Mouse (Mus musculus): Measurements from ENCODE around the gene Haus2. TPM values are rescaled to one million over a fixed set of nuclear protein-coding genes. Genes with fewer than 3 reads are reported as not detected.

Gene Haus2
- polyA plus RNA-seq, 1 experiment from 2014 or later = 9.1 TPM

- peak overlapping the region; percentile 78 for H3K27ac ChIP-seq
- WGBS (ENCODE audit: missing documents) = 5% methylated on average over 5 of the region's 5 CpGs
Observed at GRCm38 (mm10) chr2:120578286-120578685, 30.9 kb upstream of the Haus2 start.

DNA sequence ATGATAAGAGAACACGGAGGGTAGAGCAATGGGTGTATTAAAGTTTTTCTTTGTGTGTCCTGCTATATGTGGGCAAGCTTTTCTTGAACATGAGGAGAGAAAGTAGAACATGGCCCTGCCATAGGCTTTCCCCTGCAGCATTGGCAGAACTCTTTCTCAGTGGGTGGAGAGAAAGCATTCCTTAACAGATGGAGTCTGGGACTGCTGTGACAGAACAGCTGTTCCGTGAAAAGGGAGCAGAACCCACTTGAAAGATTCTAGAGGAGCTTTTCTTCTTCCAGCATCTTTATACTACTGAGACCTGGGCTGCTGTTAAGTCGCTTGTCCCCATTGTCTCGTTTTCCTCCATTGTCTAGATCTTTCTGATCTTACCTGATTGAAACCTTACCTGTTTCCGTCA lies 19.4 kb upstream of the Haus2 start:
- Histone ChIP-seq H3K4me3 (ENCODE audit: inconsistent target) (no peak overlapping the region), H3K79me2 (ENCODE audit: inconsistent target) (no peaks in the 10 kb centered on the region), H3K27ac (no peak overlapping the region), H3K36me3 (ENCODE audit: inconsistent target) (peaks cover 63% of the 10 kb centered on the region)
- 92% methylated on average over 5 of the region's 5 CpGs for WGBS (ENCODE audit: missing documents)

More at GRCm38 (mm10) chr2:120578286-120578685, 30.9 kb upstream of the Haus2 start:
- Histone ChIP-seq H3K4me3 (ENCODE audit: inconsistent target) (no peak overlapping the region), H3K79me2 (ENCODE audit: inconsistent target) (peaks cover 100% of the 10 kb centered on the region), H3K36me3 (ENCODE audit: inconsistent target) (0 out of 2 replicates have a peak, but pooled peaks cover 4% of the 10 kb centered on the region)

- Histone ChIP-seq H3K27ac (no peak overlapping the region), H3K36me3 (ENCODE audit: inconsistent target) (peaks cover 66% of the 10 kb centered on the region), H3K4me3 (ENCODE audit: inconsistent target) (no peak overlapping the region), H3K79me2 (ENCODE audit: inconsistent target) (no peaks in the 10 kb centered on the region)
- 100% methylated on average over 1 of the region's 1 CpGs for WGBS (ENCODE audit: missing documents)
Observed at GRCm38 (mm10) chr2:120592227-120592626, 17.0 kb upstream of the Haus2 start.

DNA sequence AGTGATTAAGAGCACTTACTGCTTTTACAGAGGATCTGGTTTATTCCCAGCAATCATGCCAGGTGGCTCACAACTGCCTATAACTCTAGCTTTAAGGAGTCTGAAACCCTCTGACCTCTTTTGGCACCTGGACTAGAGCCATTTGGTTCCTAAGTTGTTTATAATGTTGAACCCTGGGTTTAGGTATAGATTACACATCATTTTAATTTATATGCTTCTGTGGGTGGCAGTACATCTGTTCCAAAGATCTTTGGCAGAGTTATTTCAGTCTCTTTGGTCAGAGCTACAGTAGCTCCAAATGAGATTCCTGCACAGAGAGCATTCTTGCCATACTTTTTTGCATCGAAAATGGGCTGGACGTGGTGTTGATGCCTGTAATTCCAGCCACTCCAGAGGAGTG lies 11.4 kb upstream of the Haus2 start:
- H3K79me2 ChIP-seq (ENCODE audit: inconsistent target) = no peaks in the 10 kb centered on the region
- no peak overlapping the region for H3K4me3 ChIP-seq (ENCODE audit: inconsistent target)
- peaks cover 66% of the 10 kb centered on the region for H3K36me3 ChIP-seq (ENCODE audit: inconsistent target)
- H3K27ac ChIP-seq = no peak overlapping the region
- WGBS (ENCODE audit: missing documents) = 93% methylated on average over 2 of the region's 2 CpGs

DNA sequence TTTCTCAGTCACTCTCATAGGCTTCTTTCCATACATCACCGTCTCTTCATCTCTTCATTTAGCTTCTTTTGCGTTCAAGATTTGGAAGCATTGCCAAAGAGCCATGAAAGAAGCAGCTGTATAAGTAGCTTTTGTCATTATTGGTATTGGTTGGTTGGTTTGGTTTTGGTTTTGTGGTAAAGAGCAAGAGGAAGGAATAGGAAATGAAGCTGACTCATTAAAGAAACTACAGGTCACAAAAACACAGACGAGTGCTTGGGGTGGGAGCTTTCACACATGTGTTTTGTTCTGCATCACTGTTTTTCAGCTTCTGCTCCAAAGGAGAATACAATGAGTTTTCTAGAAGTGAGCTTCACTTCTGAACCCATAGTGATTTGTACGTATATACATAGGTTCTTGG lies 9.7 kb upstream of the Haus2 start:
- no peaks in the 10 kb centered on the region for H3K79me2 ChIP-seq (ENCODE audit: inconsistent target)
- H3K36me3 ChIP-seq (ENCODE audit: inconsistent target) = peaks cover 56% of the 10 kb centered on the region
- no peak overlapping the region for H3K4me3 ChIP-seq (ENCODE audit: inconsistent target)
- WGBS (ENCODE audit: missing documents) = 50% methylated on average over 4 of the region's 4 CpGs
- H3K27ac ChIP-seq = no peak overlapping the region

GRCm38 (mm10) chr2:120606021-120606690 lies 3.0 kb upstream of the Haus2 start:
- 91% methylated on average over 4 of the region's 6 CpGs for WGBS (ENCODE audit: missing documents)
- H3K79me2 ChIP-seq (ENCODE audit: inconsistent target) = peaks cover 23% of the 10 kb centered on the region
- peaks cover 11% of the 10 kb centered on the region; the same call in 1 of the 2 replicates for H3K36me3 ChIP-seq (ENCODE audit: inconsistent target)
- H3K4me3 ChIP-seq (ENCODE audit: inconsistent target) = no peak overlapping the region
- no peak overlapping the region for H3K27ac ChIP-seq

DNA sequence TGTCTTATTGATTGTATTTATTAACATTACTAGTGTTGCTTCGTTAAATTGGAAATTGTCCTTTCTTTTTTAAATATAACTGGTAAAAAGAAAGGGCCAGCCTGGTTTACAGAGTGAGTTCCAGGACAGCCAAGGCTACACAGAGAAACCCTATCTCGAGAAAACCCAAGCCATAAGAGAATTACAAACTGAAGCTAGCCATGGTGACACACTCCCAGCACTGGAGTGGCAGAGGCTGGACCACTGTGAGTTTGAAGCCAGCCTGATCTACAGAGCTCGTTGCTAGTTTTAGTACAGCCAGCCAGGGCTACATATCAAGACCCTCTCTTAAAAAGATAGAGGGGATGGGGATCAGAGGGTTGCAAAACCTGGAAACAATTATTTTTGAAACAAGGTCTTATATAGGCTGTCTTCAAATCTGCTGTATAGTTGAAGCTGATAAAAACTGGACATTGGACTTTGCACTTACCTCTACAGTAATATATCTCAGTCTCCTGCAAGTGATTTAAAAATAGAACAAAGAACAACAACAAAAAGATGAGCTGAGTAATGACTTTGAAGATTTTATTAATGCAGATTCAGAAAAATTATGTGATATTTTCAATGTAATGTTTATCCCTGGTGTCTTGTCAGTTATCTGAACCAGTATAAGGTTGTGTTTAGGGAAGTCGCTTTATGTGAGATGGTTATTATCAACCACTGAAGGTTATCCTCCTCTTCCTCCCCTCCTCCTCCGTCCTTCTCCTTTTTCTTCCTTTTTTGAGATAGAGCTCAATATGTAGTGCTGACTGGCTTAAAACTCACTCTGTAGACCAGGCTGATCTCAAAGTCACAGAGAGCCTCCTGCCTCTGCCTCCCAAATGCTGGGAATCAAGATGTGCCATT lies 7.3 kb downstream of the Haus2 start:
- H3K4me3 ChIP-seq (ENCODE audit: inconsistent target) = no peak overlapping the region
- peaks cover 5% of the 10 kb centered on the region for H3K79me2 ChIP-seq (ENCODE audit: inconsistent target)
- no peak overlapping the region for H3K27ac ChIP-seq
- H3K36me3 ChIP-seq (ENCODE audit: inconsistent target) = peaks cover 34% of the 10 kb centered on the region; the same call in 1 of the 2 replicates
- 82% methylated on average over 5 of the region's 5 CpGs for WGBS (ENCODE audit: missing documents)

- Histone ChIP-seq H3K27ac (no peak overlapping the region), H3K36me3 (ENCODE audit: inconsistent target) (peaks cover 28% of the 10 kb centered on the region; the same call in 1 of the 2 replicates), H3K79me2 (ENCODE audit: inconsistent target) (no peaks in the 10 kb centered on the region), H3K4me3 (ENCODE audit: inconsistent target) (no peak overlapping the region)
- 90% methylated on average over 1 of the region's 1 CpGs for WGBS (ENCODE audit: missing documents)
Observed at GRCm38 (mm10) chr2:120619538-120619937, 10.4 kb downstream of the Haus2 start.

DNA sequence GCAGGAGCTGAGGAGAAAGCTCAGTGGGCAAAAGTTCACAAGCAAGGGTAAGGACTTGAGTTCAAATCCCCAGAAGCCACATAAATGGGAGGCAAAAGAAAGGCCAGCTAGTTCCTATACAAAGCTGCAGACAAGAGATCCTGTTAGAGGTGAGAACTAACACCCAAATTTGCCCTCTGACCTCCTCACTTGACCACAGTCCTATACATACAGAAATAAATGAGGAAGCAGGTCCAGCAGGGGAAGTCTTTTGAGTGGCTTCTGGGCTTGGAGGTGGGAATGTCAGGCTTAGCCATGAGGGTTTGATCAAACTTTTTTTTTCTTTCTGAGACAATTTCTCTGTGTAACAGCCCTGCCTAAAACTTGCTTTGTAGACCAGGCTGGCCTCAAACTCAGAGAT lies 13.7 kb downstream of the Haus2 start:
- Histone ChIP-seq H3K79me2 (ENCODE audit: inconsistent target) (no peaks in the 10 kb centered on the region), H3K27ac (no peak overlapping the region), H3K4me3 (ENCODE audit: inconsistent target) (no peak overlapping the region), H3K36me3 (ENCODE audit: inconsistent target) (peaks cover 15% of the 10 kb centered on the region; the same call in 1 of the 2 replicates)

GRCm38 (mm10) chr2:120628076-120628865 lies 19.1 kb downstream of the Haus2 start:
- H3K27ac ChIP-seq = peak overlapping the region; percentile 24; the same call in 1 of the 2 replicates
- 22% methylated on average over 8 of the region's 10 CpGs for WGBS (ENCODE audit: missing documents)
- H3K79me2 ChIP-seq (ENCODE audit: inconsistent target) = peaks cover 37% of the 10 kb centered on the region
- H3K36me3 ChIP-seq (ENCODE audit: inconsistent target) = 0 out of 2 replicates have a peak, but pooled peaks cover 6% of the 10 kb centered on the region
- peak overlapping the region; percentile 27 for H3K4me3 ChIP-seq (ENCODE audit: inconsistent target)

GRCm38 (mm10) chr2:120628886-120629735 lies 19.9 kb downstream of the Haus2 start, which contains the start of gene Stard9:
Stard9 (plus strand) TSS chr2:120629121.
- 5% methylated on average over 36 of the region's 36 CpGs for WGBS (ENCODE audit: missing documents)
- Histone ChIP-seq H3K79me2 (ENCODE audit: inconsistent target) (peaks cover 46% of the 10 kb centered on the region), H3K27ac (peak within 1 kb of the TSS; percentile 87), H3K4me3 (ENCODE audit: inconsistent target) (peak within 1 kb of the TSS; percentile 92), H3K36me3 (ENCODE audit: inconsistent target) (peaks cover 13% of the 10 kb centered on the region; the same call in 1 of the 2 replicates)

DNA sequence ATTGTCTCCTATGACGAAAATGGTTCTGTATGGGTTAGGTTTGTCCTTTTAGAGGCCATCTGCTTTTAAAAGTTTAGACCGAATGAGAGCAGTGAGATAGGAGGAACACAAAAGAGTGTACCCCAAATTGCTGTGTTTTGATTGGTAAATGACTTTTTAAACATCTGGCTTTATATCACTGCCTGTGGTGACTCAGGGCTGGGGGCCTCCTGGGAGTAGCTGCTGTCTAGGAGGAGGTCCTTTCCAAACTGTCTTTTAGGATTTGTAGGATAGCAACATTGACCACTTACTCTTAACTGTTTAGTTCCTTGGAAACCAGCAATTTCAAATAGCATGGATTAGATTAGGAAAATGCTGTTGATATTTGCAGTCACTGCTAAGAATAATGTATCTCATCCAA lies 21.1 kb downstream of the Haus2 start:
- H3K79me2 ChIP-seq (ENCODE audit: inconsistent target) = peaks cover 57% of the 10 kb centered on the region
- peak overlapping the region; percentile 87 for H3K27ac ChIP-seq
- H3K4me3 ChIP-seq (ENCODE audit: inconsistent target) = peak overlapping the region; percentile 92
- WGBS (ENCODE audit: missing documents) = 96% methylated on average over 2 of the region's 2 CpGs
- H3K36me3 ChIP-seq (ENCODE audit: inconsistent target) = peaks cover 24% of the 10 kb centered on the region; the same call in 1 of the 2 replicates

DNA sequence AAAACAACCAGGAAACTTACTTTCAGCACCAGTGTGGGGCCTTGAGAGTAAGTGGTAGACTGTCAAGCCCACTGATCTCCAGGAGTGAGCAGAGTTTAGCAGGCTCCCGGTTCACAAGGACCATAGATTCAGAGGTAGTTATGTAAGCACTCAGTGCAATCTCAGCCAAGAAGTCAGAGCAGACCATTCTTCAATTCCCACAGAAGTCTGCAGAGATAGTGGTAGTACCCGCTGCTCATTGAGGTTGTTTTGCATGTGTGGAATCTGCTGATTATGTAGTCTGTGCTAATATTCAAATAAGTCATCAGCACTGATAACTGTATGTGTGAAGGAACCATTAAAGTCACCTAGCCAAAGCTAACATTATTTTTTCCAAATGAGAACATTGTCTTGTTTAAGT lies 21.5 kb downstream of the Haus2 start:
- WGBS (ENCODE audit: missing documents) = 93% methylated on average over 2 of the region's 2 CpGs
- Histone ChIP-seq H3K36me3 (ENCODE audit: inconsistent target) (peaks cover 27% of the 10 kb centered on the region; the same call in 1 of the 2 replicates), H3K27ac (peak overlapping the region; percentile 87), H3K4me3 (ENCODE audit: inconsistent target) (peak overlapping the region; percentile 92), H3K79me2 (ENCODE audit: inconsistent target) (peaks cover 61% of the 10 kb centered on the region)

All from macrophage (primary cell).